Mouse (Mus musculus) heart, adult 2 months (tissue): Measurements from ENCODE around the gene Dido1. TPM values are rescaled to one million over a fixed set of nuclear protein-coding genes. Genes with fewer than 3 reads are reported as not detected.
"Not testable (repeated sequence)": the region's sequence is repeated elsewhere in the genome, so short reads cannot be mapped to it uniquely, and the experiment has no call there.

Experiments used
- DNase-seq, 2 experiments: peaks; one replicate each; pipeline ENCODE4 v3.0.0; 2021
- H3K27ac ChIP-seq: fragments of 200-600 bp; 2 replicates; pipeline ENCODE4 v1.8.1; 2022
- H3K27me3 ChIP-seq: fragments of 200-500 bp; 2 replicates; pipeline ENCODE4 v1.6.1; 2012; ENCODE audit warnings: mild to moderate bottlenecking, low read length, inconsistent platforms, mixed read lengths; ENCODE audit not compliant: control insufficient read depth, insufficient read depth
- H3K36me3 ChIP-seq: fragments of 200-500 bp; 2 replicates; pipeline ENCODE4 v1.6.1; 2012; ENCODE audit warnings: low read length, inconsistent platforms; ENCODE audit not compliant: control insufficient read depth, insufficient read depth
- H3K4me1 ChIP-seq: fragments of 200-500 bp; 2 replicates; pipeline ENCODE4 v1.6.1; 2011; ENCODE audit warnings: low read length; ENCODE audit not compliant: control insufficient read depth, insufficient read depth
- H3K4me3 ChIP-seq: fragments of 200-600 bp; 2 replicates; pipeline ENCODE4 v1.8.1; 2022
- H3K79me2 ChIP-seq: fragments of 200-500 bp; replicated peaks from 2 replicates; pipeline ENCODE4 v1.6.1; 2012; ENCODE audit warnings: mild to moderate bottlenecking, inconsistent platforms, low read length, moderate library complexity, mixed read lengths; ENCODE audit not compliant: control insufficient read depth, insufficient read depth
- H3K9ac ChIP-seq: fragments of 200-500 bp; 2 replicates; pipeline ENCODE4 v1.6.1; 2012; ENCODE audit warnings: low read depth, mild to moderate bottlenecking, control low read depth, inconsistent platforms, low read length, mixed read lengths
- CTCF ChIP-seq: fragments of 200-600 bp; IDR thresholded peaks from 2 replicates; pipeline ENCODE4 v1.8.1; 2022; ENCODE audit warnings: antibody characterized with exemption, mild to moderate bottlenecking, moderate library complexity
- EP300 ChIP-seq: fragments of 200-500 bp; IDR thresholded peaks from 2 replicates; pipeline ENCODE4 v1.6.1; 2011; ENCODE audit warnings: low read depth, low read length, control low read depth; ENCODE audit not compliant: insufficient read depth
- POLR2A ChIP-seq: fragments of 200-500 bp; IDR thresholded peaks from 2 replicates; pipeline ENCODE4 v1.6.1; 2011; ENCODE audit warnings: mild to moderate bottlenecking, low read depth, low read length, control low read depth; ENCODE audit not compliant: insufficient read depth
- WGBS: fragments of 180-500 bp; shearing (Covaris S2); methylation state at CpG from one replicate; pipeline ENCODE4 v1.1.7; 2018; 5-methylcytosine and 5-hydroxymethylcytosine counted together
- intact Hi-C: fragments of 180-260 bp; cut with DNase I; formaldehyde crosslinking; loops from one replicate; pipeline ENCODE4 v1.15.1; 2025
- polyA plus RNA-seq: library from polyadenylated mRNA; depleted of rRNA; stranded (reverse); fragments of >200 nt; gene quantifications from 2 replicates; pipeline ENCODE4 v1.2.3, GENCODE M21; 2012
- total RNA-seq, 2 experiments: library from RNA; stranded (reverse); gene quantifications; 2 replicates each; pipeline ENCODE4 v1.2.3; 2021

Gene Dido1
- total and polyA plus RNA-seq, 3 experiments = 8.6 to 30.8 (median 30.7) TPM

- H3K27ac ChIP-seq = no peak overlapping the region
- no peaks in the 10 kb centered on the region for H3K79me2 ChIP-seq
- no peak overlapping the region for H3K4me3 ChIP-seq
- peak; percentile 42 to 62 for DNase-seq
- H3K36me3 ChIP-seq = no peaks in the 10 kb centered on the region
- no peak for TF ChIP-seq POLR2A
- H3K9ac ChIP-seq = no peak overlapping the region
- peaks cover 13% of the 10 kb centered on the region for H3K4me1 ChIP-seq
- H3K27me3 ChIP-seq = no peaks in the 10 kb centered on the region
- 37% methylated on average over 6 of the region's 6 CpGs for WGBS
- intact Hi-C loops = loop anchor here (5.0 kb wide), 1 partner anchor 50 kb away; no protein-coding TSS in a partner anchor
Measured at GRCm38 (mm10) chr2:180726658-180727442, 17.1 kb upstream of the Dido1 start.

DNA sequence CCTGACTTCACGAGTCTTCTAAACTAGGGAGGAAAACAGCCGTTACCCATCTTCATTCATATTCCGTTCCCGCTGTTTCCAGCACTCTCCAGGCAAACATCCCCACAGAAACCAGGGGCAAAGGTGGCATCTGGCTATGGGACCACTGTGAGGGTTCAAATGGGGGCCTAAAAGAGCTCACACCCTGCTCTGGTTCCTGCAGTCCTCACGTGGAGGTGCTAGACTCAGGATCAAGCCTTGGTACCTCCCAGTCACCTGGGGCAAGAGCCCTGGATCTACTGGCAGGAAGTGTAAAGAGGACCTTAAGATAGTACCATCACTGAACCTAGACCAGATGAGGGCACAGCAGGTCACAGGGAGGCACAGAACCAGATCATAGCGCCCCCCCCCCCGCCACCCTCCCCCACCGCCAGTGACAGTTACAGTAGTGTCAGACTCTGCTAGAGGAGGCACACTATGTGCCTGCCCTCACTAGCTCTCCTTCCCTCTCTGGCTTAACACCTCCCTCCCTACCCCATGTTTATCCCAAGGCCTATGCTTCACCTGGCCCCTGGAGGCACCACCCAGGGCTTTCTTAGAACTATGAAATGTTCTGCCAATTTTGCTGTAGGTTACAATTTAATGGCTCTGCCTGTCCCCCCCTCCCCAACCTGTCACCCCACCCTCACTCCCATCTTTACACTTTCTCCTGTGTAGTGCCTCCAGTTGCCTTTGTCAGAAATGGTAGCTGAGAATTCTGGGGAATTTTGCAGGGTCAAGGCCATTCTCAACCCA lies 16.2 kb upstream of the Dido1 start:
- Histone ChIP-seq H3K9ac (no peak overlapping the region), H3K36me3 (no peaks in the 10 kb centered on the region), H3K27ac (no peak overlapping the region), H3K4me1 (peaks cover 13% of the 10 kb centered on the region), H3K27me3 (no peaks in the 10 kb centered on the region), H3K79me2 (no peaks in the 10 kb centered on the region), H3K4me3 (no peak overlapping the region)
- intact Hi-C loops = loop anchor here (5.0 kb wide), 1 partner anchor 49 kb away; no protein-coding TSS in a partner anchor
- WGBS = 24% methylated on average over 8 of the region's 8 CpGs
- no peak for DNase-seq
- TF ChIP-seq CTCF (no peak), EP300 (no peak), POLR2A (no peak)

DNA sequence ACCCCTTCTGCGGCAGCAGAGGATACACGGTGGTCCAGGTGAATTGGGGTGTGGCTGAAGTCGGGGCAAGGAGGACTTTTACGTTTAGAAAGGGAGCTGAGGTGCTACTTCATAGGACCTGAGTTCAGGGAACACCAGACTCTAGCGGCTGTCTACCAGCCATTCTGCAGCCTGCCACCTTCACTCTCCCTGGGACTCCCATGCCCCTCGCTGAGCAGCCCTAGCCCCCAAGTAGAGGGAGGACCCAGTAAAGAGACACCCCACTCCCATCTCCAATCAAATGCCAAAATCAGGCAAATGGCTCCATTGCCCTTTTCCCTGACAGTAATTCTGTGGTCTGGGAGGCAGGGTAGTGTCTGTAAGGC lies 15.6 kb upstream of the Dido1 start:
- H3K4me1 ChIP-seq = peaks cover 13% of the 10 kb centered on the region
- peak overlapping the region; percentile 36 for H3K27ac ChIP-seq
- DNase-seq = no peak
- peaks cover 2% of the 10 kb centered on the region; the same call in 1 of the 2 replicates for H3K36me3 ChIP-seq
- no peaks in the 10 kb centered on the region for H3K79me2 ChIP-seq
- H3K9ac ChIP-seq = peak overlapping the region; percentile 2; the same call in 1 of the 2 replicates
- intact Hi-C loops = loop anchor here (5.0 kb wide), 1 partner anchor 48 kb away; no protein-coding TSS in a partner anchor
- WGBS = 6% methylated on average over 6 of the region's 6 CpGs
- TF ChIP-seq EP300 (no peak), POLR2A (no peak), CTCF (no peak)
- H3K27me3 ChIP-seq = no peaks in the 10 kb centered on the region
- peak overlapping the region; percentile 38 for H3K4me3 ChIP-seq

DNA sequence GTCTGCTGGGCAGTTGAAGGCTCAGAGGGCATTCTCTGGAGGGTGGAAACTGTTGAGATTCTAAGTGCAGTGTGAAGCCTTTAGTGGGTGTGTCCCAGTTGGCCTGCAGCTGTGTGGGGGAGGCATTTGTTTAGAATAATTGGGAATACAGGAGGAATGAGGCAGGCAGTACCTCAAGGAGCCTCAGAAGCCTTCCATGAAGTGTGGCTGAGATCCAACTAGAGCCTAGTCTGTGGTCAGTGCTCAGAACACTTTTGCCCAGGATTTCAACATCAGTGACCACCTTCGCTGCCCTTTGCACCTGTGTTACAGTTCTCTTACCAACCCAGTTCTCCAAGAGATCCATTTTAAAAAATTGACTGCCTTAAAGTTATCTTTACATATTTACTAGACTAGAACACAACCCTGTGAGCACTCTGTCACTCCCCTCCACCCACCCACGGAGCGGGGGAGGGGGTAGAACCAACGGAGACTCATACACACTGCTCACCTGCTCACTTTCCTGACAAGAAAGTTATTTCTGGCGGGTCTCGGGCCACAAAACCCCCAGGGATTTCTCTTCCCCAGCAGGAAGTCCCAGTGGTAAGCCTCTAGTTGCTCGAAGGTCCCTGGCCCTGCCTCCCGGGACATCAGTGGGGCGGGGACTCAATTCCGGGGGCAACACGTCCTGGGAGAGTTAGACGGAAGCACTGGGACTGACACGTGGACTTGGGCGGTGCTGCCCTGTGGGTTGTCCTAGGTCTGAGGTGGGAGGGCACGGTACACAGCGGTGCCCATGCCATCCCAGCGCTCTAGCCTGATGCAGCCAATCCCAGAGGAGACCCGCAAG lies 15.0 kb upstream of the Dido1 start, which contains the start of gene Slc17a9:
Gene Slc17a9, plus strand, starts transcription at position 679 of the 829 bp plus-strand sequence.
- peak; percentile 65 to 81 for DNase-seq
- Histone ChIP-seq H3K79me2 (no peaks in the 10 kb centered on the region), H3K4me1 (peaks cover 13% of the 10 kb centered on the region), H3K4me3 (peak within 1 kb of the TSS; percentile 38), H3K27ac (peak within 1 kb of the TSS; percentile 36), H3K9ac (peak within 1 kb of the TSS; percentile 2), H3K36me3 (peaks cover 5% of the 10 kb centered on the region), H3K27me3 (no peaks in the 10 kb centered on the region)
- WGBS = 4% methylated on average over 18 of the region's 18 CpGs
- intact Hi-C loops = loop anchor here (5.0 kb wide), 1 partner anchor 47 kb away; no protein-coding TSS in a partner anchor
- 0 out of 2 replicates have a peak, but pooled peaks have one; percentile 40 for TF ChIP-seq POLR2A
- TF ChIP-seq CTCF = no peak

GRCm38 (mm10) chr2:180723865-180724264 lies 14.1 kb upstream of the Dido1 start:
- Histone ChIP-seq H3K27ac (no peak overlapping the region), H3K79me2 (no peaks in the 10 kb centered on the region), H3K4me3 (no peak overlapping the region), H3K36me3 (peaks cover 9% of the 10 kb centered on the region), H3K4me1 (peaks cover 13% of the 10 kb centered on the region), H3K27me3 (no peaks in the 10 kb centered on the region), H3K9ac (no peak overlapping the region)
- DNase-seq = no peak
- intact Hi-C loops = no loop called here
- 68% methylated on average over 2 of the region's 2 CpGs for WGBS
- no peak for TF ChIP-seq POLR2A
- TF ChIP-seq EP300 = no peak
- TF ChIP-seq CTCF = no peak

- 77% methylated on average over 5 of the region's 5 CpGs for WGBS
- H3K27me3 ChIP-seq, intact Hi-C loops, H3K27ac ChIP-seq, DNase-seq, H3K9ac ChIP-seq, H3K4me3 ChIP-seq, H3K36me3 ChIP-seq, H3K79me2 ChIP-seq: not testable (repeated sequence)
- peaks cover 13% of the 10 kb centered on the region for H3K4me1 ChIP-seq
Measured at GRCm38 (mm10) chr2:180722748-180723147, 12.9 kb upstream of the Dido1 start.
